Comparison of ENCODE assay signal across 28 mouse cellular contexts in genomic region chr4:130988219-130988839, GRCm38 (mm10). TPM values are rescaled to one million over a fixed set of nuclear protein-coding genes. Genes with fewer than 3 reads are reported as not detected.
DNase-seq lines count a peak whose midpoint lies in the region; ATAC-seq and TF ChIP-seq lines count a peak whose summit lies in the region.
"Had no signal": no experiment of that assay in that cellular context is flagged by ENCODE, and none has a peak within 500 bp of the region (broad histone marks: within the 10 kb centered on the region; RNA-seq: fewer than 3 reads in every experiment).

No protein-coding gene starts in this region.

- peak overlapping the region in 1 of 2 experiments; percentile 6; a peak in 1 of 4 replicates for H3K4me3 ChIP-seq in ES-E14 (ENCODE audit: insufficient read depth in 1 of 2, low read depth in 1 of 2, low read length in 2 of 2, poor library complexity in 1 of 2, severe bottlenecking in 1 of 2)
- H3K4me3 ChIP-seq in intestine, embryonic 16.5 days (ENCODE audit: low read length) = no peak overlapping the region
- H3K4me3 ChIP-seq: embryonic facial prominence, embryonic 15.5 days; erythroblast, embryonic 14.5 days; forebrain, embryonic 10.5 days; heart, adult 2 months; heart, embryonic 15.5 days; kidney, embryonic 15.5 days had no signal

- no peaks in the 10 kb centered on the region for H3K36me3 ChIP-seq in ES-E14 (ENCODE audit: control insufficient read depth, insufficient read depth, low read length, poor library complexity, severe bottlenecking)
- H3K36me3 ChIP-seq in intestine, embryonic 16.5 days (ENCODE audit: control insufficient read depth, insufficient read depth, low read length) = no peaks in the 10 kb centered on the region
- H3K36me3 ChIP-seq: embryonic facial prominence, embryonic 15.5 days; forebrain, embryonic 10.5 days; heart, embryonic 15.5 days; kidney, embryonic 15.5 days had no signal

- H3K27ac ChIP-seq in ES-E14 (ENCODE audit: insufficient read depth, low read depth, low read length, poor library complexity, severe bottlenecking) = no peak overlapping the region
- no peak overlapping the region for H3K27ac ChIP-seq in intestine, embryonic 16.5 days (ENCODE audit: low read length)
- H3K27ac ChIP-seq: embryonic facial prominence, embryonic 15.5 days; forebrain, embryonic 10.5 days; heart, adult 2 months; heart, embryonic 15.5 days; kidney, embryonic 15.5 days had no signal

- H3K9ac ChIP-seq in ES-E14 (ENCODE audit: insufficient read depth, low read depth, low read length, poor library complexity, severe bottlenecking) = no peak overlapping the region
- no peak overlapping the region for H3K9ac ChIP-seq in intestine, embryonic 16.5 days (ENCODE audit: low read depth, low read length)
- H3K9ac ChIP-seq: embryonic facial prominence, embryonic 15.5 days; heart, embryonic 15.5 days; kidney, embryonic 15.5 days had no signal

- H3K27me3 ChIP-seq in intestine, embryonic 16.5 days (replicated peaks; ENCODE audit: control insufficient read depth, insufficient read depth, low read length) = no peaks in the 10 kb centered on the region
- H3K27me3 ChIP-seq: heart, embryonic 15.5 days; kidney, embryonic 15.5 days had no signal

- no peaks in the 10 kb centered on the region for H3K9me3 ChIP-seq in ES-E14 (ENCODE audit: control insufficient read depth, insufficient read depth, low read depth, low read length)
- no peaks in the 10 kb centered on the region for H3K9me3 ChIP-seq in intestine, embryonic 16.5 days (ENCODE audit: control insufficient read depth, low read length)
- H3K9me3 ChIP-seq: embryonic facial prominence, embryonic 15.5 days; forebrain, embryonic 10.5 days; heart, embryonic 15.5 days; kidney, embryonic 15.5 days had no signal

- intact Hi-C loops in heart, postnatal 36 days (cut with DNase I) = no loop called here

- peaks cover 2 to 5% of the 10 kb centered on the region in 2 experiments; a peak in 1 of 4 replicates for H3K4me1 ChIP-seq in ES-E14 (ENCODE audit: control insufficient read depth in 2 of 2, insufficient read depth in 2 of 2, low read length in 2 of 2, poor library complexity in 1 of 2)
- no peaks in the 10 kb centered on the region for H3K4me1 ChIP-seq in intestine, embryonic 16.5 days (ENCODE audit: control insufficient read depth, insufficient read depth, low read length)
- H3K4me1 ChIP-seq: heart, embryonic 15.5 days; kidney, embryonic 15.5 days had no signal

- in situ Hi-C loops in ES-E14 (cut with MboI; ENCODE audit: low sequenced_read_pairs in 2 of 2, unreplicated experiment in 2 of 2) = no loop called here

- 76% methylated on average over 6 of the region's 6 CpGs for WGBS in intestine, embryonic 16.5 days

- peak; percentile 53; the same call in 1 of the 2 replicates for ATAC-seq in intestine, embryonic 16.5 days
- ATAC-seq: forebrain, embryonic 14.5 days; hindbrain, embryonic 16.5 days; inflammation-experienced regulatory T-cells, adult 6 months had no signal

- DNase-seq in adrenal gland, adult 2 months = peak; percentile 6
- no peak for DNase-seq in adrenal gland, postnatal 14 days
- DNase-seq in 3134 (ENCODE audit: extremely low read depth, insufficient read length, low spot score) = peak; percentile 13
- DNase-seq in ES-E14 (ENCODE audit: low read depth, low spot score) = peak; percentile 53
- DNase-seq in gastrocnemius, postnatal 10 days = no peak
- DNase-seq in natural killer cell, adult 2 months (ENCODE audit: low spot score in 2 of 2) = no peak
- no peak for DNase-seq in heart, postnatal 36 days
- DNase-seq: adrenal gland, postnatal 10 days; cerebellum, adult 11-12 months; cerebellum, adult 9-11 months; embryo, embryonic 11 days; gastrocnemius, postnatal 14 days; heart, adult 2 months; heart, postnatal 14 days had no signal

- H3K4me2 ChIP-seq in intestine, embryonic 16.5 days (ENCODE audit: low read depth, low read length) = no peak overlapping the region
- H3K4me2 ChIP-seq: embryonic facial prominence, embryonic 15.5 days; heart, embryonic 11.5 days; heart, embryonic 15.5 days; kidney, embryonic 15.5 days had no signal

TF ChIP-seq in ES-E14, 5 proteins besides CTCF, POLR2A, EP300 and RAD21:
- TF ChIP-seq ZC3H11A (IDR thresholded peaks at IDR 0.05; ENCODE audit: borderline replicate concordance, low read depth, low read length) = no peak
- no peak for TF ChIP-seq CHD2 (IDR thresholded peaks at IDR 0.05; ENCODE audit: low read depth, low read length)
- TF ChIP-seq ZNF384 (IDR thresholded peaks at IDR 0.05; ENCODE audit: low read depth, low read length) = no peak

RNA-seq across cellular contexts. Expression of gene Matn1, which starts 44.1 kb away (rescaled TPM):
- not detected for total RNA-seq in adrenal gland, adult 2 months (2021)
- not detected in 2 replicates for polyA plus RNA-seq in adrenal gland, adult 2 months (2012; rRNA removed)
- total RNA-seq in adrenal gland, postnatal 14 days (2021) = not detected in 2 replicates
- total RNA-seq in ES-E14 (2012; rRNA removed) = 2.0 and 4.9 TPM in 2 replicates
- not detected in 2 replicates for polyA plus RNA-seq in intestine, embryonic 16.5 days (2015; fragmentation: Nextera tagmentation; extraction: Ambion mirVana)
- total RNA-seq in gastrocnemius, postnatal 10 days (2021) = under 1 TPM in 1 of 2 experiments, not detected in 1; 0.16 TPM
- not detected for total RNA-seq in heart, postnatal 36 days (2021)
- total RNA-seq: adrenal gland, postnatal 10 days; common myeloid progenitor, adult 5-6 weeks; gastrocnemius, postnatal 14 days; heart, adult 2 months; heart, postnatal 14 days; MEL had no signal
- polyA plus RNA-seq: erythroblast, embryonic 14.5 days; forebrain, embryonic 10.5 days; gonadal fat pad, adult 2 months; heart, embryonic 11.5 days; hindbrain, embryonic 11.5 days; inflammation-experienced regulatory T-cells, adult 6 months had no signal

Comparison
In these comparisons a context has a peak if more than half of its experiments do, and no peak if none do; other contexts are left out.
1. DNase-seq: peak in adrenal gland, adult 2 months (single experiment), 3134 (single experiment) and ES-E14 (single experiment); none in adrenal gland, postnatal 14 days (single experiment), gastrocnemius, postnatal 10 days (single experiment), natural killer cell, adult 2 months (0 of 2) and heart, postnatal 36 days (0 of 2).